Mouse (Mus musculus) spleen, postnatal 14 days (tissue): Measurements from ENCODE around the gene Ston1.

ENCODE experiments used
- DNase-seq, 2 experiments: peaks; one replicate each; pipeline ENCODE4 v3.0.0; 2021 to 2022; ENCODE audit warnings: low spot score in 2 of 2

Ston1 gene

DNA sequence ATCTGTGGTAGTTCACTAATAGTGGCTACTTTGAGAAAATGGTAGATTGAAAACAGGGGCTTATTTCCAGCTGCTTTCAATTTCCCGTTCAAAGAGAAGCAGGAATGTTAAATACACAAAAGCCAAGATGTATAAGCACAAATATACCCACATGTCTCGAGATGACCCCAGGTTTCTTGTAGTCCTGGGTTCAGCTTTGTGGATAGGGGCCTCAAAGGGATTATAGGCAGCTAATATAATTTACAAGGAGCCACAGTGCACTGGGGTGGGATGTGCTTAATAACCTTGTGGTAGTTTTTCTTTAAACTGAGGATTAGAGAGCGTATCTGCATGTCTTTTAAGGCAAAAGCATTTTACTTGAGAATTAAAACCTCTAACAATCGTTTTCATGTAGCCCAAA lies 73.3 kb downstream of the Ston1 start:
- DNase-seq, result no peak

DNA sequence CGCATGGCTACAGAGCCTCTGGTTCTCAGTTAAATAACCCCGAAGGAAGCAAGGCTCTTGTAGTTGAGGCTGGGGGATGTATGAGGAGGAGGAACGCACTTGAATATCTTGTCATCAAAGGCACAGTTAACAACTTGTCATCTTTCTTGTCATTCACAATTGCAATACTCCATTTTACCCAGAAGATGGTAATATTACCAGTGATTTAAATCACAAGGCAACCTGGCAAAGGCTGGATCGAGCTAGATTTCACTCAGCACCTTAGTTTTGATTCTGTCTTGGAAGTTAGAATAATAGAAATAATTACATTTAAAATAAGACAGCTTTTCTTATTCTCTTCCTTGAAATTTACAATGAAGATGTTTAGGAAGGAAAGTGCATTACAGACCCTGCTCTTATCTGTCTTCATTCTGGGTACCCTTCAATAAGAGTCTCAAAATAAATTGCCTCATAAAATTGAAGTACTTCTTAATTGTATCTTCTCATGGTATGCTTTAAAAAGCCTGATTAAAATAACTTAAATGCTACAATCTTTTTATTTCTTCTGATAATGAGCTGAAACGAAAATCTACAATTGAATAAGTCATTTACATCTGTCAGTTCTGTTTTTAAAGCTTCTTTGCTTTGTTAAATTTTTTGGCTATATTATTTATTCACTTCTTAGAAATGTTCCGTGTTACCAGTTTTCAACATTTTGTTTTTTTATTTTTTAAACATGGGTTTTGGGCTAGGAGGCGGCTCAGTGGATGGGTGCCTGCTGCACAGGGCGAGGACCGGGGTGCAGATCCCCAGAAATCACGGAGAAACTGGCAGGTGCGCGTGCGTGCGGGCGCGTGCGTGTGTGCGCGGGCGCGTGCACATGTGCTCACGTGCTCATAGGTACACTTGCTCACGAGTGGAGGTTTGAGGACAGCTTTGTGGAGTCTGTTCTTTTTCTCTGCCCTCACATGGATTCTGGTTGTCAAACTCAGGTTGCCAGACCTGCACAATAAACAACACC lies 78.1 kb downstream of the Ston1 start:
- DNase-seq, result no peak

DNA sequence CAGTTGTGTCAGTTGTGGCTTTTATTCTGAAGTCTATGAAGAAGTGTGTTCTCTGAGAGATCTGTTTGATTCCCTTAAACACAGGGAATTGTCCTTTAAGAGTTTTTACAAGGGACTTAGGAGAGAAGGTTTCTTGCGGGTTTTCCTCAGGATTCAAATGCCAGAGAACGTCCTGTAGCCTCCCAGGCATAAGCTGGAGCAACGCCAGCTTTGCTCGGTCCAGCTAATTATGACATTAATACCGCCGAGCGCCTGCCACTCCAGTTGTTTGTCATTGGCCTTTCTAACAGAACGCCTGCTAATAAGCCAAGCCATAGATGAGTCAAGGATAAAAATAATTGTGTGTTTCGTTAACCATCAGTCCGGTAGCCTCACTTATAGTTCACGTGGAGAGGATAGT lies 90.7 kb downstream of the Ston1 start:
- no peak for DNase-seq

DNA sequence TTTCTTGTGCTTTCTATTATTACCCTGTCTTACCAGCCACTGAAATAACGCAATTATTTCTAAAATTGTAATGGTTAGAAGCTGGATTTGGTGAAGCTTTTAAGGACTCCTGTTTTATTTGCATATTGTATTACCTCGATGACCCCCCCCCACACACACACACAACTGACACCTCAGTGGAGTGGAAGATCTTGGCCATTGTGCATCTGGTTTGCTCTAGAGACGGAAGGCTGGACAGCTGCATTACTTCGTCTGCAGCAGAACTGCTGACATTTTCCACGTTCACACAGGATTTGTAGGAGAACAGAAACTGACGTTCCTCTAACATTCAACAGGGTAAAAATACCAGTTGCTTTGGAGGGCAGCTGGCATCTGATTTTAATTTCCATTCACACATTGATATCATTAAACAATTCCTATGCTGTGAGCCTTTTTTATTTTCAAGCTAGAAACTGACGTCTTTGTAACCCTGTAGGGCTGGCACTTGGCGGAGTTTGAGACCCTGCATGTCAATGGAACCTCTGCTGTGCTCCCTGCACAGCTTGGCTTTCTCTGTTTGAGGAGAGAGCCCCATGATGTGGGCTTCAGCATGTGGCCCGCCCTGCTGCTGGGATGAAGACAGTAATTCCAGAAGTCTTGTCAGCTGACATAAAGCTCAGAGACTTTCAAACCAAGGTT lies 99.3 kb downstream of the Ston1 start:
- no peak for DNase-seq

DNA sequence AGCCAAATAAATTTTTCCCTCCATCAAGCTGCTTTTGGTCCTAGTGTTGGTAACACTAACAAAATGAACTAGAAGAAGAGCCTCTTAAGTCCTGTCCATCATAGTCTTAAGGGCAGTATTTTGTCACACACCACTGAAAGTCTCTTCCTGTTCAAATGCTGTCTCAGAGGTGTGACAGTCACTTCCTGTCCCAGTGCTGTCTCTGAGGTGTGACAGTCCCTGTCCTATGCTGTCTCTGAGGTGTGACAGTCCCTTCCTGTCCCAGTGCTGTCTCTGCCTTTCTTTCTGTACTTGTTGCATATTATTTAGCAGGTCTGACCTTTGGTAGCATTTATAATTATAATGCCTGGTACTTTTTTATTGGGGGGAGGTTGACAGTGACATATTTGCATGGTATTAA lies 103.4 kb downstream of the Ston1 start:
- DNase-seq, result no peak

DNA sequence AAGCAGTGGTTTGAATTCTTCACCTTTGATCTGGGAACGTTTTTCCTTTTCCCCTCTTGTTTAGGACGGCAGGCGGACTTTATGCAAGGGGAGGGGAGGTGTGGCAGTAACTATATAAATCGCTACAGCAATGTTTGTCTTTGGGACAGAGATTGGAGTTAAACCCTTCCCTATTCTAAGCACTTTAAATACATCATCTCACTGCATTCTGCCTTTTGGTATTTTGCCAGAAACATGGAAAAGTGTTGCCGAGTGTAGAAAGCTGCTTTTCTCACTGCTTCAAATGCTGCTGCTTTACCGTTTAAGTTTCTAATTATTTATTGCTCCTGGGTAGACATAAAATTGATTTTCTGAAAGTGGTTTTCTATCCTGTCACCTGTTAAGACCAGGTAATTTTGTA lies 104.9 kb downstream of the Ston1 start:
- DNase-seq, result no peak

DNA sequence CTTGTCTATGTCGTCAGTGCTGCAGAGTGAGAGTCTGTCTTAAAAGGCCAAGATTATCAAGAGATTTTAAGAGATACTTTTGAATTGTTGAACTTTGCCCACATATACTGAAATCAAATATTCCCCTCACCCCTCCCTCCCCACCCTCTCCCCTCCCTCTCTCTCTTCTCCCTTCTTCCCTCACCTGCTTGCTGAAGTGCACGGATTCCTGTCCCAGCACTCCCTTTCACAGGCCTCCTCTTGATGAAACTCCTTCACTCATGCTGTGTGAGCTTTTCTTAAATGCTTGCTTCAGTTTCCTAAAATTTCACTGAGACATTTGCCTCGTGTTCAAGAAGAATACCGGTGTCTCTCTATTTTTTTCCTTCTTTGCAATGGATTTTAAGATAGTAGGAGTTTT lies 105.6 kb downstream of the Ston1 start:
- no peak for DNase-seq

DNA sequence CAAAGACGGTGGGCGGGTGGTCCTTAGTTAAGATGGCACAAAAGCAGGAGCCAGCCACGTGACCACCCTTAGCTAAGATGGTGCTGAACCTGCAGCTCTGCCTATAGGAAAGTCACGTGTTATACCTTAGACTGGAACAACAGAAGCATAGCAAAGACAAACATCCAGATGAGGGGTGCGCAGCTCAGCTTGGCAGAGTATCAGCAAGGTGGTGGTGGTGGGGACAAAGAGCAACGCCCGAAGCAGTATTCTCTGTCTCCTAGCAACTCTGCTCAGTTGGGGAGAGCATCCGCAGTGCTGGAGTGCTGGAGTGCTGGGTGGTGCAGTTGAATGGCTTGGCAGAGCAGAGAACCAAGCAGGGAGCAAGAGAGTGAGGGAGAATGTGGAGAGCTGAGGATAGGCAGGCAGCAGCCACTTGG lies 108.8 kb downstream of the Ston1 start:
- no peak for DNase-seq
